Mouse (Mus musculus): ENCODE data around the gene Slc25a12. TPM values are rescaled to one million over a fixed set of nuclear protein-coding genes. Genes with fewer than 3 reads are reported as not detected.

Slc25a12 gene
- total and polyA plus RNA-seq, 3 experiments, result 46.3 to 74.1 (median 60.7) TPM

GRCm38 (mm10) chr2:71309726-71310125 lies 57.8 kb downstream of the Slc25a12 start:
- no peak for DNase-seq

GRCm38 (mm10) chr2:71306357-71306756 lies 61.2 kb downstream of the Slc25a12 start:
- DNase-seq, result no peak

- no peak for DNase-seq
Measured at GRCm38 (mm10) chr2:71304821-71305220, 62.7 kb downstream of the Slc25a12 start.

GRCm38 (mm10) chr2:71303221-71303620 lies 64.3 kb downstream of the Slc25a12 start:
- DNase-seq, result no peak

- no peak for DNase-seq
Measured at GRCm38 (mm10) chr2:71302156-71302663, 65.3 kb downstream of the Slc25a12 start.

GRCm38 (mm10) chr2:71298729-71299128 lies 68.8 kb downstream of the Slc25a12 start:
- DNase-seq, result no peak

GRCm38 (mm10) chr2:71297501-71297900 lies 70.0 kb downstream of the Slc25a12 start:
- DNase-seq, result no peak

GRCm38 (mm10) chr2:71295844-71296243 lies 71.7 kb downstream of the Slc25a12 start:
- DNase-seq, result no peak

- no peak for DNase-seq
Measured at GRCm38 (mm10) chr2:71294489-71294888, 73.1 kb downstream of the Slc25a12 start.

- DNase-seq, result no peak
Measured at GRCm38 (mm10) chr2:71293983-71294382, 73.6 kb downstream of the Slc25a12 start.

GRCm38 (mm10) chr2:71291566-71291965 lies 76.0 kb downstream of the Slc25a12 start:
- DNase-seq, result no peak

- no peak for DNase-seq
Measured at GRCm38 (mm10) chr2:71290107-71290775, 77.3 kb downstream of the Slc25a12 start.

GRCm38 (mm10) chr2:71281981-71282380 lies 85.6 kb downstream of the Slc25a12 start:
- no peak for DNase-seq

GRCm38 (mm10) chr2:71278791-71279775 lies 88.5 kb downstream of the Slc25a12 start:
- no peak for DNase-seq

GRCm38 (mm10) chr2:71275734-71276133 lies 91.8 kb downstream of the Slc25a12 start:
- DNase-seq, result no peak

GRCm38 (mm10) chr2:71273955-71274679 lies 93.4 kb downstream of the Slc25a12 start:
- peak; percentile 85 for DNase-seq

GRCm38 (mm10) chr2:71270085-71270484 lies 97.5 kb downstream of the Slc25a12 start:
- DNase-seq, result no peak

GRCm38 (mm10) chr2:71269332-71269731 lies 98.2 kb downstream of the Slc25a12 start:
- DNase-seq, result no peak

- no peak for DNase-seq
Measured at GRCm38 (mm10) chr2:71268691-71269090, 98.9 kb downstream of the Slc25a12 start.

- peak; percentile 89 for DNase-seq
Measured at GRCm38 (mm10) chr2:71264585-71264984, 103.0 kb downstream of the Slc25a12 start.

- peak; percentile 67 for DNase-seq
Measured at GRCm38 (mm10) chr2:71256581-71256980, 111.0 kb downstream of the Slc25a12 start.

GRCm38 (mm10) chr2:71254836-71255235 lies 112.7 kb downstream of the Slc25a12 start:
- no peak for DNase-seq

All from adrenal gland, adult 2 months (tissue).